Mouse (Mus musculus): ENCODE measurements around the gene Zdhhc4.

DNA sequence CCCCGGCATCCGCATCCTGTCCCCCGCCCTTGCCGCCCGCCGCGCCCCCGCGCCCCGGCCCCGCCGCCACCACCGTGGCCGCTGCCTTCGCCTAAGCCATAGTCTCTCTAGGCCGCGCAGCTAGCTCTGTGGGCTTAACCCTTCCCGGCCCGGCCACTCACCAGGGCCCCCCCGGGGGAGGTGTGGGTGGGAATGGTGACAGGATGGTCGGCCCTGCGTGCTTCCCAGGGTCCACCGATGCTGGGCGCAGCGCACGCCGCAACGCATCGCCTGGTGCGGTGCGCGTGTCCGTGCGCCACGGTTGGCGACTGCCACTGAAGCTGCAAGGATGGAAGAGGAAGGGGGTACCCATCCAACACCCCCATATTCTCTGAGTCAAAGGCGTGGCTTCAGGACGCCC, 35.7 kb downstream of the Zdhhc4 start, which contains the start of gene Zfp853:
- TF ChIP-seq CTCF (IDR thresholded peaks at IDR 0.05; ENCODE audit: low read depth) (no peak), EP300 (IDR thresholded peaks at IDR 0.05; ENCODE audit: low read depth) (no peak)
